Comparison of ENCODE assay signal across 25 mouse cellular contexts in the genomic region with DNA sequence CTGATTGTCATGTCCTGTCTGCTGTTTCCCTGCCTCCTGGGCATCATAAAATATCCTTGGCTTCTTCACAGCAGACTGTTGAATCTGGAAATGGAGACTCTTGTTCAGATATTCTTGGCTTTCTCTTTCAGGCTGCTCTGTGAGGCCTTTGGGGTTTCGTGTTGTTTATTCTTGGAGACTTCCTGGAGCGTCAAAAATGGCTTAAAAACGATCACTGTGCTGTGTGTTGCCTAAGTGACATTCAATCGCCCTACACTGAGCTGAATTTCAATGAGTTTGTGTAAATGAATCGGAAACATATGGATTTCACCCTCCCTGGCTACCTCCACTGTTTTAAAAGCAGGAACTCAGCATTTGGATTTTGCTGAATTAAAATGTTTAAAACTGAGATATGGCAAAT.
A peak's percentile ranks its signal among the peaks of the same experiment; 100 is the strongest.
DNase-seq lines count a peak whose midpoint lies in the region; ATAC-seq and TF ChIP-seq lines count a peak whose summit lies in the region.
"Had no signal": no experiment of that assay in that cellular context is flagged by ENCODE, and none has a peak within 500 bp of the region (broad histone marks: within the 10 kb centered on the region; RNA-seq: fewer than 3 reads in every experiment).

No protein-coding gene starts in this region.

- no peak overlapping the region for H3K27ac ChIP-seq in lung, embryonic 14.5 days (ENCODE audit: low read depth)
- H3K27ac ChIP-seq in embryonic facial prominence, embryonic 14.5 days (replicated peaks; ENCODE audit: low read depth, low read length): peak overlapping the region; percentile 6; the same call in 1 of the 2 replicates
- H3K27ac ChIP-seq: forebrain, embryonic 13.5 days; layer of hippocampus, adult 2 months; neural tube, embryonic 12.5 days had no signal

- no peak overlapping the region for H3K9ac ChIP-seq in lung, embryonic 14.5 days
- no peak overlapping the region for H3K9ac ChIP-seq in embryonic facial prominence, embryonic 14.5 days (ENCODE audit: low read depth, low read length)
- H3K9ac ChIP-seq: forebrain, embryonic 13.5 days; neural tube, embryonic 12.5 days had no signal

- H3K4me1 ChIP-seq in lung, embryonic 14.5 days (ENCODE audit: insufficient read depth): no peaks in the 10 kb centered on the region
- H3K4me1 ChIP-seq in embryonic facial prominence, embryonic 14.5 days (ENCODE audit: control insufficient read depth, insufficient read depth, low read length): peaks cover 23% of the 10 kb centered on the region

- no peaks in the 10 kb centered on the region for H3K9me3 ChIP-seq in lung, embryonic 14.5 days (ENCODE audit: low read depth, low read length)
- no peaks in the 10 kb centered on the region for H3K9me3 ChIP-seq in embryonic facial prominence, embryonic 14.5 days (ENCODE audit: control insufficient read depth, low read length)
- H3K9me3 ChIP-seq: forebrain, embryonic 13.5 days; G1E; neural tube, embryonic 12.5 days had no signal

- H3K4me3 ChIP-seq in lung, embryonic 14.5 days (ENCODE audit: low read depth, low read length): no peak overlapping the region
- H3K4me3 ChIP-seq in embryonic facial prominence, embryonic 14.5 days (ENCODE audit: low read depth, low read length): no peak overlapping the region
- H3K4me3 ChIP-seq: forebrain, embryonic 13.5 days; layer of hippocampus, adult 2 months; neural tube, embryonic 12.5 days had no signal

- 27% methylated on average over 5 of the region's 5 CpGs for WGBS in lung, embryonic 14.5 days
- 19% methylated on average over 5 of the region's 5 CpGs for WGBS in embryonic facial prominence, embryonic 14.5 days

- no peak overlapping the region for H3K4me2 ChIP-seq in lung, embryonic 14.5 days
- H3K4me2 ChIP-seq in embryonic facial prominence, embryonic 14.5 days (ENCODE audit: low read depth, low read length): no peak overlapping the region
- H3K4me2 ChIP-seq: forebrain, embryonic 13.5 days; heart, embryonic 11.5 days; neural tube, embryonic 12.5 days had no signal

- DNase-seq in lung, embryonic 14.5 days: peak; percentile 55
- no peak for DNase-seq in lung, postnatal 4 days
- DNase-seq in right cerebral cortex, adult 18-20 months: peak; percentile 11
- DNase-seq in right cerebral cortex, postnatal 10 days (ENCODE audit: low spot score in 2 of 2): no peak
- DNase-seq in embryonic facial prominence, embryonic 14.5 days (ENCODE audit: low spot score): peak; percentile 85
- no peak for DNase-seq in urinary bladder, postnatal 36 days (ENCODE audit: low spot score in 2 of 2)
- no peak for DNase-seq in layer of hippocampus, adult 9-11 months
- DNase-seq: adrenal gland, adult 2 months; B cell, adult 2 months; cerebellum, adult 2 months; cerebellum, postnatal 36 days; embryo, embryonic 11 days; kidney, adult 9 months; kidney, postnatal 14 days; layer of hippocampus, postnatal 36 days; lung, postnatal 36 days; thymus, postnatal 36 days had no signal

- H3K27me3 ChIP-seq in lung, embryonic 14.5 days (ENCODE audit: insufficient read depth, low read length): no peaks in the 10 kb centered on the region
- no peaks in the 10 kb centered on the region for H3K27me3 ChIP-seq in embryonic facial prominence, embryonic 14.5 days (replicated peaks; ENCODE audit: control insufficient read depth, insufficient read depth, low read length)
- H3K27me3 ChIP-seq: CH12.LX; forebrain, embryonic 13.5 days; neural tube, embryonic 12.5 days; Patski had no signal

- no peak for TF ChIP-seq CTCF in lung, embryonic 14.5 days (IDR thresholded peaks at IDR 0.05; ENCODE audit: low read depth)

- H3K36me3 ChIP-seq in lung, embryonic 14.5 days (ENCODE audit: insufficient read depth): no peaks in the 10 kb centered on the region
- H3K36me3 ChIP-seq in embryonic facial prominence, embryonic 14.5 days (ENCODE audit: control insufficient read depth, insufficient read depth, low read length): no peaks in the 10 kb centered on the region
- H3K36me3 ChIP-seq: G1E; neural tube, embryonic 12.5 days had no signal

- ATAC-seq in lung, embryonic 14.5 days (ENCODE audit: insufficient read depth): no peak
- ATAC-seq in embryonic facial prominence, embryonic 14.5 days (ENCODE audit: low read depth): peak; percentile 77
- ATAC-seq: forebrain, embryonic 13.5 days; intestine, embryonic 16.5 days; Patski had no signal

Comparison
In these comparisons a context has a peak if more than half of its experiments do, and no peak if none do; other contexts are left out.
1. DNase-seq: peak in lung, embryonic 14.5 days (single experiment), right cerebral cortex, adult 18-20 months (single experiment) and embryonic facial prominence, embryonic 14.5 days (single experiment); none in lung, postnatal 4 days (0 of 2), right cerebral cortex, postnatal 10 days (0 of 2), urinary bladder, postnatal 36 days (0 of 2) and layer of hippocampus, adult 9-11 months (single experiment).